Mouse (Mus musculus) thymus, postnatal 25 days (tissue): ENCODE results near the gene Tulp4.
"Not testable (repeated sequence)": the region's sequence is repeated elsewhere in the genome, so short reads cannot be mapped to it uniquely, and the experiment has no call there.

Experiments
- DNase-seq: peaks from one replicate; pipeline ENCODE4 v3.0.0; 2022

The Tulp4 gene

DNA sequence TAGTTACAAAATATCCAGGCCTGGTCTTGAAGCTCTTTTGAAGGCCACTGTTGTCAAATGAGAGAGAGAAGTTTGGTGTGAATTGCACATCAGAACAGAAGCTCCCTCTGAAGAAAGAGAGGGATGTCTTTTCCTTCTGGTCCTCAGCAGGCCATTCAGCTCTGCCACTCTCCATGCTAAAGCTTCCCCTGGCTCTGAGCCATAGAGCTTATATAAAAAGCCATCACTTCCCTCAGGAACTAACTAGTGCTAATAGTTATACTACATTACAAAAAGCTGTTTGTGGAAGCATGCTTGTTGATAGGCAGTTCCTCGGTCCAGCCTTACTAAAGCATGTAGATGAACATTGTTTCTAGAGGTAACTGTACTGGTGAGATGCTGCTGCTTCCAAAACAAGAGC, 89.2 kb downstream of the Tulp4 start:
- DNase-seq = no peak

DNA sequence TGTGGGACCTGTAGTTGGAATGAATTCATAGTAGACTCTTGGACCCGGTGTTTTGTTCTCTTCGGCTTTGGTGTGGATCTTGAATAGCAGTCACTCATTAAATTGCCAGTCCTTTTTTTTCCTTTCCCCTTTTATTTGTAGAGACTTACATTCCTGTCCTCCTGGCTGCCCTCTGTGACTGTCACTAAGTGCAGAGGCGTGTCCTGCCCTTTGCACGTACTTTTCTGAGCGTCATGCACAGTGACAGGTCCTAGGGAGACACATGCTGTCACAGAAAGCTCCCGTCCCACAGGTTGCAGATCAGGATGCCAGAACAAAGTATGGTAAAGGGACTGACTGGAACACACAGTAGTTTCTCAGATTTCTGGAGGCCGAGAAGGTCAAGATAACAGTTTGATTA, 91.3 kb downstream of the Tulp4 start:
- DNase-seq = no peak

DNA sequence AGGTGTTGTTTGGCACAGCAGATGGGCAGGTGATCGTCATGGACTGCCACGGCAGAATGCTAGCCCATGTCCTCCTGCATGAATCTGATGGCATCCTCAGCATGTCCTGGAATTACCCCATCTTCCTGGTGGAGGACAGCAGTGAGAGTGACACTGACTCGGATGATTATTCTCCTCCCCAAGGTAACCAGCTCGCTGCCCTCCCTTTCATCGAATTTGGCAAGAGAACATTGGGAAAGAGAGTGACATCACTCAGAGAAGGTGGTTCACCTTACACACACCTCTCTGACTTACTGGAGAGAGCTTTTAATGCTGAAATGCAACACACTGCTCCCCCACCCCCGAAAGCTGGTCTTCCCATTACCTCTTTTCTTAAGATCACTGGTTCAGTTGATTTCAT, 92.4 kb downstream of the Tulp4 start:
- no peak for DNase-seq

DNA sequence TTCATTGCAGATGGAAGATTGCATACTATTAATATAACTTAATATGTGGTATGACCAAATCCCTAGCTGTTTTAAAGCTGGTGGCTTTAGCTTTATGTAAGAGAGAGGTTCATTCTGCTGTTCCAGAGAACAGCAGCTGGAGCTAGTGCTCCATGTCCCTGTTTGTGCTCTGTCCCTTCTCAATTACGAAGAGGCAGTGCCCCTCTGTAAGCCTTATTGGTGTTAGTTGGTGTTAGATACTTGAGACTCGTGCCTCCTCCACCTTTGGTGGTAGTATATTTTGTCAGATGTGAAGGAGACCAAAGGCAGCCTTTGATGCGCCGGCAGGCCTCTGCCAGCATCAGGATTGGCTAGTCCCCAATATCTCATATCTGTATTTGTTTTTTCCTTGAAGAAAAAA, 92.9 kb downstream of the Tulp4 start:
- DNase-seq = no peak

DNA sequence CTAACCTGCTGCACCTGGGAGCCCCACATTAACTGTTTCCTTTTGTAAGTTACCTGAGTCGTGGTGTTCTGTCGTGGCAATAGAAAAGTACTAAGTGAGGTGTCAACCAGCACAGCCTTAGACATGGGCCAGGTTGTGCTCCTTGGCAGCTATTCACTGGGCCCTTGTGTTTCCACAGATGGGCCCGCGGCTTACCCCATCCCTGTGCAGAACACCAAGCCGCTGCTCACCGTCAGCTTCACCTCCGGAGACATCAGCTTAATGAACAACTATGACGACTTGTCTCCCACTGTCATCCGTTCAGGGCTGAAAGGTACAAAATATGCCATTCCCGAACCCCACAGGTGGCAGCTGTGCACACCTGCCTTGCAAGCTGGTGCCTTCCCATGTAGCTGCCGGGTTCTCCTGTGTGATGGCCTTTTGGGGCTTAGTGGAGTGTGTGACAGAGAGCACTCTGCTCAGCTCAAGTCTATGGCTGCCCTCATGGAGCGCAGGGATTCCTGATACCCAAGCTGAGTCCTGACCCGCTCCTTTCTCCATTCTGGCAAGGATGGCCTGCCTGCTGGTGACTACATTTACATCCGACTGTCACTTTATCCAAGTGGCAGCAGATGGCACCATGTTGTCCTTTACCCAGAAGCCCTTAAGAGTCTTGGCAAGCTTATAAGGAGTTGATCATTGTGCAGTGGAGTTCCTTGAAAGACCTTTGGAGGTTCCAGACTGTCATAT, 95.4 kb downstream of the Tulp4 start:
- DNase-seq = no peak

DNA sequence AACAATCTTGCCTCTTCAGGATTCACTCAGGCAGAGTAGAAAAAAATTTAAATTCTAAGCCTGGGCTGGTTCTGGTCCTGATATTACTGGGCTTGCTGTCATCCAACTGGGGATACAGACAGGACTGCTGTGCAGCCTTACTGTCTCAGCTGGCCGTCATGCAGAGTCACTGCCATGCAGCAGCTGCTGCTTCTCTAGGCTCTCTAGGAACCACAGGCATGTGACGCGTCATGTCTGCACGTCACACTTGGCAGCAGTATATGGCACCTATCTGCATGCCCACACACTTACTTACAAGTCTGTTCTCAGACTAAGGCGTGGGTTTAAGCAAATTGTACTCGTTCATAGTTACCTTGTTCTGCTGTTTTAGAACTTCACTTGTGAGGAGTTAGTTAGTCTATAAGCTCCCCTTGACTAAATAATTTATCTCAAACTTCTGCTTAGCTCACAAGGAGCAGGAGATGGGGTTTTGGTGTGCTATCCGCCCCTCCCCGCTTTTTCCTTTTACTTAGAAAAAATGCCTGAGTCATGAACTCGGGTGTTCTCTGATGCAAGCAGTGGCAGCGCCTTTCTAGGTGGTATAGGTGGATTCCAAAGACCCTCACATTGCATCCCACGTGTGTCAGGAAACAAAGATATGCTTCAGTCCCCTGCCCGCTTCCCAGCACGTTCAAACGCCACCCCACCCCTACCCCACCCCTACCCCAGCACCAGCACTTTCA, 96.3 kb downstream of the Tulp4 start:
- no peak for DNase-seq

DNA sequence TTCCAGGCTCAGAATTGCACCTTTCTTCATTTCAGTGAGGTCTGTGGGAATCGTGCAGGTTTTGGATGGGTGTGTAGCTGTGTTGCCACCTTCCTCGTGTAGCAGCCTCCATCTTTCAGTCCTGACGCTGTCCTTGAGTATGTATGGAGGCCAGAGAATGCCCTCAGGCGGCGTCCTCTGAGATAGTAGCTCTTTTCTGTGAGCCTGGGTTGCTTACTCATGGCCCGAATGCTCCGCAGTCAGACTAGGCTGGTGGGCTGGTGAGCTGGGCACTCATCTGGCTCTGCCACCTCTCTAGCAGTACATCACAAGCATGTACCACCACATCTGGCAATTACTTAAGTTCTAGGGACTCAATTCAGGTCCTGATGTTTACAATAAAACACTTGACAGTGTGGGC, 96.9 kb downstream of the Tulp4 start:
- DNase-seq = no peak

DNA sequence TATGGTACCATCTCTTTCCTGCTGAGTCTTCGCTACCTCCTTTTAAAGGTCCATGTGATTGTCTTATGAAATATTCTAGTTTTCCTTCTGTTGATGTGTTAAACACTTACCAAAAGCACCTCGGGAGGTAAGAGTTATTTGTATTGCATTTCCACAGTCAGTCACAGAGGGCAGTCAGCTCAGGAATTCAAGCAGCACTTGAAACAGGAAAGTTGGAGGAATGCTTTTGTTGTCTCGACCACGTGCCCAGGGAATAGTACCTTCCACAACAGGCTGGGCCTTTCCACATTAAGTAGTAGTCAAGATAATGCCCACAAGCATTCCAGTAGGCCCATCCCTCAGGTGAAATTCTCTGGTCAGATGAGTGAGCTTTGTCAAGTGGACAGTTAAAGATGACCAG, 97.6 kb downstream of the Tulp4 start:
- DNase-seq = no peak

DNA sequence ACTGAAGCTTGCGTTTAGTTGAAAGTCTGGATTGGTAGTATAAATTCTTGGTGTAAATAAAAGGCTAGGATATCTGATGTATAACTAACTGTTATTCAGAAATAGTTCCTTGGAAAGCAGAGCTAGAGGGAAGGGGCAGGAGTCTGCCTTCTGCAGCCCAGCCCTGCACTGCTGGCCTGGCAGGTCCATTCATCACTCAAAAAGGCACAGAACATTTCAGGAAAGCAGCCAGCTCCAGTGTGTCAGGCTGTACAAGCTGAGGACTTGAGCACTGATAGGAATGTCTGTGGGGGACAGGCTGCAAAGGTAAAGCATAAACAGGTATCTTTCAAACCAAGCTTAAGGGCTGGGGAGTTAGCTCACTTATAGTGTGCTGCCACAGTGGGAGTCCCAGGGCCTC, 105.5 kb downstream of the Tulp4 start:
- no peak for DNase-seq

DNA sequence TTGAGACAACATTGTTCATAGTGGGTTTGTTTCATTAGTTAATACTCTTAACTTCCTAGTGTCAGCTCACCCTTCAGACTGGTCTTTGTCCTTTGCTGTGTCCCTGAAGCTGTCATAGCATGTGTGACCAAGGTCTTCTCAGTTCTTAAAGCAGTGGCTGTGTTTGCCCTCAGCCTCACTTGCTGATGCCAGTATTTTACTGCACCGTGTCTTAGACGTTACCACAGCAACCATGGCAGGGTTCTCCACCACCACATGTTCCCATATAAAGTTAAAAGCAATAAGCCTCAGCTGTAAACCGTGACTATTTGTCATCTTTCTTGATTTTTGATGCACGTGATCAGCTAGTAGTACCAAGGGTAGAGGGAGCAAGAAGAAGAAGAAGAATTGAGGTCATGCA, 109.4 kb downstream of the Tulp4 start:
- no peak for DNase-seq

DNA sequence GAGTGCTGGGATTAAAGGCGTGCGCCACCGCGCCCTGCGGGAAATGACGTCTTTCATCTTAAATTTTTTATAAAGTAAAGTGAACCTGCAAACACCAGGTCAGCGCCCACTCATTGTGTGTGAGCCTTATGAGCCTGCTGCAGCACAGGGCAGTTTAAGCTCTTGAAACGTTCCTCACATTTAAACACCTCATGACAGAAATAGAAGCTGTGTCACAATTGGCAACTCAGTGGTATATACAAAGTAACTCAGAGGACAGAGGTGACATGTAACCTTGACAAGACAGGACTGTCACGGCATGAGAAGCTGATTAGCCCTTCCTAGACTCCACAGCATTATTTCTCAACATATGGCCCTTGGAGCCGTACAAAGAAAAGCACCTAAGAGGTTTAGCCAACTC, 110.3 kb downstream of the Tulp4 start:
- DNase-seq = no peak

DNA sequence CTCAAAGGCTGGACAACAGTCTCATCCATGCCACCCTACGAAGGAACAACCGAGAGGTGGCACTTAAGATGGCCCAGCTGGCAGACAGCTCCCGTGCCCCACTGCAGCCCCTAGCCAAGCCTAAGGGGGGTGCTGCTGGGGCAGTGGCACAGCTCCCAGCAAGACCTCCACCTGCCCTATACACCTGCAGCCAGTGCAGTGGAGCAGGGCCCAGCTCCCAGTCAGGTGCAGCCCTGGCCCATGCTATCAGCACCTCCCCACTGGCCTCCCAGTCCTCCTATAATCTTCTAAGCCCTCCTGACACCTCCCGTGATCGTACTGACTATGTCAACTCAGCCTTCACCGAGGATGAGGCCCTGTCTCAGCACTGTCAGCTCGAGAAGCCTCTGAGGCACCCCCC, 126.4 kb downstream of the Tulp4 start:
- DNase-seq = not testable (repeated sequence)

DNA sequence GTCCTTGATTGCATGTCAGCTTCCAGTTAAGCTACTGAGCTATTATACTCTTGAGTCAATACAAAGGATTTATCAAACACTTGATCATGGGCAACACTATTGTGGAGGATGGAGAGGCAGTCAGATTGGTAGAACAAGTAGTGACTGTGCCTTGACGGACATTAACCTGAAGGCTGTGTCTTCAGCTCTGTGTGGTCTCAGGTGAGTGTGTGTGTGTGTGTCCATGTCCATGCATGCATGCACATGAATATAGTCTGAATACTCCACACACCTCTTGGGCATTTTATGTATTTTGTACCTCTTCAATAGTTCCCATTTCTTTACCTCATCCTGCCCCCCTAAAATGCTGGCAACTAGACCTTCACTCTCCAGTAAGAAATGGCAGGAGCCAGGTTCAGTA, 145.1 kb downstream of the Tulp4 start:
- DNase-seq = not testable (repeated sequence)

DNA sequence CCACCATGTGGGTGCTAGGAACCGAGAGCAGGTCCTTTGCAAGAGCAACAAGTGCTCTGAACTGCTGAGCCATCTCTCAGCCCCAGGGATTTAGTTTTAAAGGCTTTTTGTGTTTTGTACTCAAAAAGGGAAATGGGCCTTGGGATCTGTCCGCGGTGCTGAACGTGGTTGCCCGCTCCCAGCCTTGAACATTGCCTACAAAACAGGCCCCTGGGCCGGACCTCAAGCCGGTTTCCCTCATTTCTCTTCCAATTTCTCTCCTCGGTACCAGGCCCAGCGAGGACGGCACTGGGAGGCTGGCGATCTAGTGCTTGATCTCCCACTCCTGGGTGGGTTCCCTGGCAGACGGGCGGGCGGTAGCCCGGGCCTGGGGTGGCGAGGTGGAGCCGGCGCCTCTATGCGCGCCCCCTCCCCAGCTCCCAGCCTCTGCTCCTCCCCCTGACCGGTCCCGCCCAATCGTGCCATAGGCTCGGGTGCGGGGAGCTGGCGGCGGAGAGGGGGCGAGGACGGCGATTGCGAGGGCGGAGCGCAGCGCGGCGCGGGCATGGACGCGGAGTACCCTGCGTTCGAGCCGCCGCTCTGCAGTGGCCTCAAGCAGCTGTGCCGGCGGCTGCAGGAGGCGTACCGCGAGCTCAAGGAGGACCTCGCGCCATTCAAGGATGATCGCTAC, 150.3 kb downstream of the Tulp4 start, which contains the start of gene Tmem181a:
TSS of gene Tmem181a (plus strand) at position 461 of the 670 bp plus-strand sequence.
- DNase-seq = not testable (repeated sequence)

DNA sequence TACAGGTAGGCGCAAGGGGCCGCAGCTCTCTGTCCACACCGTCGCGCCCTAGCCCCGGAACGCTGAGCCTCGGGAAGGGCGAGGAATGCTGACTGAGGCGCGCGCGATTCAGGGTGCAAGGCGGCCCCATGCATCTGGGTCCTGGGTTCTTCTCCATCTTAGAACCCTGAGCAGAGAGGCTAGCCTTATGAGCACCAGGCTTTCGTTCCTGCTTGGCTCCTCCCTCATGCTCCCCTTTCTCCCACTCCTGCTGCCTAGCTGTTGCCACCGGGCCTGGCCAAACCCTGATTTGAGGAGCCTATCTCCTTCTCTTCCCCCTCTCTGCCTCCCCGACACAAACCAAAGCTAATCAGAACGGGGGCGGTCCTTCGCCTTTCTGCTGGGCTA, 150.8 kb downstream of the Tulp4 start:
- DNase-seq = not testable (repeated sequence)

DNA sequence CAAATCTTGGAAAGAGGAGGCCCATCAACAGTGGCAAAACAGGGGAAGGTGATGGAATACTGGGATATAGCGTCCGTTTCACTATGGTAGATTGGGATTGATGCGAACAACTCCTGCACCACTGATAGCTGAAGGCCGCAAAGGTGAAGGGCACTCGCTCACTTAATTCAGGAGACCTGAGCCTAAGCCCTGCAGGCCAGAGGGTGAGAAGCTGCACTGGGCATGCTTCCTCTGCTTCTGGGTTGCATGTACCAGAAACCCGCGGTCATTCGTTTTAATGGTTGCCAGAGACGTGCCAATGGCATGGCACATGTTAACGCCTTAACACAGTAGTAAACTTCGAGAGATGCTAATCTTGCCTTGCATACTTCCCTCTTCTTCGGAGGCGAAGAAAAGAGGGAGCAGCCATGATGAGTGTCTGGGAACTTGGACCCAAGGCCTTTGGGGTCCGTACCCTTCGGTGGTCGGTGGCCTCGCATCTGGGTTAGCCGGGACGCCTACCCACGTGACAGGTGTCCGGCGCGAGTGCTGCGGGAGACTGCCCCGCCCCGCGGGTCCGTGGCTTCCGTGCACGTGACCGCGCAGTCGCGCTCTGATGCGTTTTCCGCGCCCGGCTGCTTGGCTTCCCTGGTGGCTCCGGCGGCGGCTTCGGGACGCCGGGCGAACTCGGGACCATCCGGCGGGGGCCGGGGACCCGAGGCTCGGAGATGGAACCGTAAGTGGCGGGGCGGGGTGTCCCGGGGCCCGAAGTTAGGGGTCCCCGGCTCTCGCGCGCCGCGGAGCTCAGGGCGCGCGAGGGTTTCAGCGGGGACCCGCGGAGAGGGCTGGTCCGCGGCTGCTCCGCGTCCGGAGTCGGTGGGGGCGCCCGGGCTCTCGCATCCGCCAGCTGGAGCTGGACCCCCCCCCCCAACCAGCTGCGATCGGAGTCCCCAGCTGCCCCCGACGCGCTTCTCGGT, 163.9 kb downstream of the Tulp4 start:
- DNase-seq = peak; percentile 31

DNA sequence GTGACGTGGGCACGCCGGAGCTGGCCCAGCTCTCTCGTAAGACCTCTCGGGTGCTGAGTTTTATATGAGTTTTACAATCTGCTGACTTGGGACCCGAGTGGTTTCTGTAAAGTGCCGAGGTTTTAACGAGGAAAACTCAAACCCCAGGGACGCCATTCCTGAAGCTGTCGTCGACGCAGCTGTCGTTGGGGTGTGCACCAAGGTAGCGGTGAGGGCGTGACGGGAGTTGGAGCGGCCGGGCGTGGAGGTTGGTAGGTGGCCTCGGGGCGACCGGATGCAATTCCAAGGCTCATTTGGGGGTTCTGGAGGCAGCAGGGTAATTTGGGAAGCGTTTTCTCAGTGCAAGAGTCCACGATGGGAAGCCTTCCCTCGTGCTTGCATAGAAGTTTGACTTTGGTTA, 164.6 kb downstream of the Tulp4 start:
- not testable (repeated sequence) for DNase-seq

DNA sequence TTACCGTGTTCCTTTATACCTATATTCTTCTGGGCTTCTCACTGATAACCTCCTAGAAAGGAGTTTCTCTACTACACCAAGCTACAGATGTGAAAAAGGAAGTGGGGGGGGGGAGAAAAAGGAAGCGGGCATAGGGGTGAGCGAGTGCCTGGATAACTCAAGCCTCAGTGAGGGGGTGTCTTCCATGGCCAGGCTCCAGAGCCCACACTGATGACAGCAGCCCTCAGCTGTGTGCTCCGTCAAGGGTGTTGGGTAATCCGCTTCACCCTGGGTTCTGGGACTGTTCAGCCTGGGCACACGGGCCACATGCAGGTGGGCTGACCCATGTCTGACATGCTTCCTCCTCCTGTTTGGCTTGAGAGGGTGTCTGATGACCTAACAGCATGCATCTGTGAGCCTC, 165.7 kb downstream of the Tulp4 start:
- DNase-seq = not testable (repeated sequence)

DNA sequence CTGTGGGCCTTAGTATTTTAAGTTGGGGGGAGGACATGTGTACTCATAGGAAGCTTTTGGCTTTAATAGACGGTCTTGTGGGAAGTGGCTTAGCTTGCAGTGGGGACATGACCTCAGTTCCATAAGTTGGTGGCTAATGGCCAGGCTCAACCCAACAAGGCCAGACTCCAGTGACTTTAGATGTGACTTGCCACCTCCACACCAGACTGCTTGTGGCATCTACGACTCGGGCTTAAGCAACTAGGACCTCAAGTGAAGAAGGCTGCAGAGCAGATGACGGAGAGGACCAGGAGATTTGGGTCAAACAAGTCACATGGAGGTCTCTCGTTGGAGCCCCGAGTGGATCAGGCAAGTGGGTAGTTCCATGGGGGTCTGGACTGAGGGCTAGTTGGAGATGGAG, 168.5 kb downstream of the Tulp4 start:
- not testable (repeated sequence) for DNase-seq

DNA sequence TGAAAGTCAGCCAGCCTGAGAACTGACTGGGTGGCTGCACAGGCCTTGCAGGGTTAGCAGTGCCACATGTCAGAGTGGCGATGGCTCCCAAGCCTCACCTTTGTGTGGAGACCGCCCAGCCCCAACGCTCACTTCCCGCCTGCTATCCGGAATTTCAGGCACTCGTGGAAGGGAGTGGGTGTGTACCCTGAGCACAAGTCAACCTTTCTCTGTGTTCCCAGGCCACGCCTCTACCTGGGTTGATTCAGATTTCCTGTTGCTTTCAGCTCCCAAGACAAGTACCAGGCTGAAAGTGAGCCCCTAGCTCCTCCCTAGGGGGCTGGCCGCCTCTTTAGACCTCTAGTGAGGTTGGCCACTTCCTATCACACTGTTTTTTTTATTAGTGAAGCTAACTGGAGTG, 173.0 kb downstream of the Tulp4 start:
- not testable (repeated sequence) for DNase-seq

DNA sequence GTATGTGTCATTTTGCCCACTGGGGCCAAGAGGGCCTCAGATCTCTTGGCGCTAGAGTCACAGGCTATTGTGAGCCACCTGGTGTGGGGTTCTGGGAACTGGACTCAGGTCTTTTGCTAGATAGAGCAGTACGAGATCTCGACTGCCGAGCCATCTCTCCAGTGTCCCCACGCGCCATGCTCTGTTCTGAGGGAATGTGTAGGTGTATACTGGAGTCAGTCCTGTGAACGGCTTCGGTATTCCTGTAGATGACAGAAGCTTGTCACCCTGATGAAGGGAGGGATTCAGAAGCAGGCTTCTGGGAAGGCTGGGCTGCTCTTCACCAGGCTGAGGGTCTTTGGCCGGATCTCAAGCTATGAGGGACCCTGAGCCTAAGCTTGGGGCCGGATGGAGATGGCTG, 173.5 kb downstream of the Tulp4 start:
- not testable (repeated sequence) for DNase-seq

DNA sequence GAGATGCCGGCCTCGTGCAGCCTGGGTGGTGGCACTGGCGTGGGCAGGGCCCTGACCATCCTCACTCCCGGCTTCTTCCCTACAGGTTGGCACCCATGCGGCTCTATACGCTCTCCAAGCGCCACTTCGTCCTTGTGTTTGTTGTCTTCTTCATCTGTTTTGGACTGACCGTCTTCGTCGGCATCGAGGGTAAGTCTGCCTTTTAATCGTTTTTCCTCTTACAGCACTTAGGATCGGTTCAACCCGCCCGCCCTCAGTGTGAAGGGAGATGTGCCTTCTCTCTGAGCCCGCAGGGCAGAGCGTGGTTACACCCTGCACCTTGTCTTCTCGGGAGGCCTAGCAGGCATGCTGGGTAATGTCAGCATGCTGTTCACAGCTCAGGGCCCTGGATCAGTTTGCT, 174.3 kb downstream of the Tulp4 start:
- not testable (repeated sequence) for DNase-seq

DNA sequence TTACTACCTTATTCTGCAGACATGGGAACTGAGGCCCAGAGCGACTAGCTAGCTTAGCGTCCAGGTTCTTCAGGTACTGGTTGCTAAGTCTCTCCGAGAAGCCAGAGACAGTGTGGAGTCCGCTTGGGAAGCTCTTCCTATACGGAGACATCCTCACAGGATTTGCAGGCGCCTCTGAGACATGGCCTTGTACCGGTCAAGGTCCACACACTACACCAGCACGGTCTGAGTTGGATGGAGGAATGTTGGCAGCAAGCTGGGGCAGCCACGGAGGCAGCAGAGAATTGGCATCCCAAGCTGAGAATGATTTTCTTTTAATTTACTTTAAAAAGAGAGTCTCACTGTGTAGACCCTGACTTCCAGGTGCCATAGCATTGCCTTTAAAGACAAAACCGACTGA, 176.9 kb downstream of the Tulp4 start:
- not testable (repeated sequence) for DNase-seq
